Mouse (Mus musculus) spleen, postnatal 14 days (tissue): ENCODE measurements around the gene Gm20671.
"Not testable (repeated sequence)": the region's sequence is repeated elsewhere in the genome, so short reads cannot be mapped to it uniquely, and the experiment has no call there.

Experiments
- DNase-seq, 2 experiments: peaks; one replicate each; pipeline ENCODE4 v3.0.0; 2021 to 2022; ENCODE audit warnings: low spot score in 2 of 2

Gene Gm20671

GRCm38 (mm10) chr5:32827009-32827408 is at the start of gene Gm20671:
Gene Gm20671 (minus strand): TSS chr5:32827109.
- no peak for DNase-seq

- DNase-seq = no peak
These were observed 45.4 kb upstream of the Gm20671 start for GRCm38 (mm10) chr5:32872346-32872745.

- no peak for DNase-seq
These were observed 42.6 kb upstream of the Gm20671 start for GRCm38 (mm10) chr5:32869389-32870024.

- peak; percentile 95 to 96 for DNase-seq
These were observed 36.6 kb upstream of the Gm20671 start, which contains the start of gene Depdc5 for GRCm38 (mm10) chr5:32863253-32864228. Gene Depdc5 (plus strand): TSS chr5:32863701.

GRCm38 (mm10) chr5:32862469-32863132 is 35.7 kb upstream of the Gm20671 start:
- no peak for DNase-seq

GRCm38 (mm10) chr5:32861082-32861481 is 34.2 kb upstream of the Gm20671 start:
- DNase-seq = no peak

- DNase-seq = peak in 1 of 2 experiments; percentile 36
These were observed 30.9 kb upstream of the Gm20671 start for GRCm38 (mm10) chr5:32857781-32858220.

- DNase-seq = not testable (repeated sequence)
These were observed 28.4 kb upstream of the Gm20671 start for GRCm38 (mm10) chr5:32855274-32855673.

- DNase-seq = no peak
These were observed 27.9 kb upstream of the Gm20671 start for GRCm38 (mm10) chr5:32854818-32855217.

- DNase-seq = peak; percentile 98 to 99
These were observed 27.0 kb upstream of the Gm20671 start, which contains the start of gene Prr14l for GRCm38 (mm10) chr5:32853731-32854507. Gene Prr14l (minus strand): TSS chr5:32854256.

GRCm38 (mm10) chr5:32852026-32852425 is 25.1 kb upstream of the Gm20671 start:
- no peak for DNase-seq

- DNase-seq = not testable (repeated sequence)
These were observed 22.7 kb upstream of the Gm20671 start for GRCm38 (mm10) chr5:32849580-32849979.

GRCm38 (mm10) chr5:32849178-32849577 is 22.3 kb upstream of the Gm20671 start:
- DNase-seq = no peak

GRCm38 (mm10) chr5:32840029-32840428 is 13.1 kb upstream of the Gm20671 start:
- DNase-seq = no peak

- DNase-seq = no peak
These were observed 10.1 kb upstream of the Gm20671 start for GRCm38 (mm10) chr5:32836976-32837375.

- DNase-seq = no peak
These were observed 7.6 kb upstream of the Gm20671 start for GRCm38 (mm10) chr5:32834497-32834896.

- no peak for DNase-seq
These were observed 3.1 kb upstream of the Gm20671 start for GRCm38 (mm10) chr5:32830054-32830453.

GRCm38 (mm10) chr5:32828766-32829165 is 1.9 kb upstream of the Gm20671 start:
- not testable (repeated sequence) for DNase-seq

GRCm38 (mm10) chr5:32820471-32820870 is 6.4 kb downstream of the Gm20671 start:
- DNase-seq = no peak

- DNase-seq = no peak
These were observed 11.5 kb downstream of the Gm20671 start for GRCm38 (mm10) chr5:32815396-32815795.

- not testable (repeated sequence) for DNase-seq
These were observed 40.5 kb downstream of the Gm20671 start for GRCm38 (mm10) chr5:32786454-32786853.
